Mouse (Mus musculus) cerebellum, adult 11 months (tissue): ENCODE measurements at regions not wholly inside any gene's neighbourhood (a gene's known extent, or its start where the extent isn't known, plus 50 kb on each side); places are given as distances from the start of the nearest gene placed in this dataset.

Source experiments
- DNase-seq: peaks from one replicate; pipeline ENCODE4 v3.0.0; 2022

GRCm38 (mm10) chr10:92625781-92626180 is 96.4 kb downstream of the Nedd1 start:
- DNase-seq: no peak

- DNase-seq: no peak
Measured at GRCm38 (mm10) chr10:92615684-92616379, 106.4 kb downstream of the Nedd1 start.

GRCm38 (mm10) chr10:92614341-92614740 is 107.9 kb downstream of the Nedd1 start:
- no peak for DNase-seq

- DNase-seq: no peak
Measured at GRCm38 (mm10) chr10:92611060-92611459, 111.2 kb downstream of the Nedd1 start.

GRCm38 (mm10) chr10:92606761-92607160 is 115.5 kb downstream of the Nedd1 start:
- no peak for DNase-seq

GRCm38 (mm10) chr10:92605646-92606045 is 116.6 kb downstream of the Nedd1 start:
- DNase-seq: no peak

GRCm38 (mm10) chr10:92600116-92600515 is 122.1 kb downstream of the Nedd1 start:
- DNase-seq: no peak

GRCm38 (mm10) chr10:92595496-92596355 is 126.5 kb downstream of the Nedd1 start:
- DNase-seq: no peak

- no peak for DNase-seq
Measured at GRCm38 (mm10) chr10:92593947-92594460, 128.2 kb downstream of the Nedd1 start.

GRCm38 (mm10) chr10:92578872-92579271 is 143.3 kb downstream of the Nedd1 start:
- no peak for DNase-seq

- no peak for DNase-seq
Measured at GRCm38 (mm10) chr10:92570496-92570895, 151.7 kb downstream of the Nedd1 start.

- no peak for DNase-seq
Measured at GRCm38 (mm10) chr10:92557463-92557862, 164.8 kb downstream of the Nedd1 start.

- DNase-seq: no peak
Measured at GRCm38 (mm10) chr10:92556526-92557422, 165.4 kb downstream of the Nedd1 start.

GRCm38 (mm10) chr10:92555727-92556525 is 166.3 kb downstream of the Nedd1 start:
- DNase-seq: no peak

GRCm38 (mm10) chr10:92553966-92554365 is 168.3 kb downstream of the Nedd1 start:
- no peak for DNase-seq

GRCm38 (mm10) chr10:92548875-92549586 is 173.2 kb downstream of the Nedd1 start:
- no peak for DNase-seq

- DNase-seq: no peak
Measured at GRCm38 (mm10) chr10:92538433-92538832, 183.8 kb downstream of the Nedd1 start.

- no peak for DNase-seq
Measured at GRCm38 (mm10) chr10:92516886-92517285, 205.3 kb downstream of the Nedd1 start.

GRCm38 (mm10) chr10:92511769-92512168 is 210.5 kb downstream of the Nedd1 start:
- DNase-seq: no peak

- DNase-seq: no peak
Measured at GRCm38 (mm10) chr10:92510677-92511076, 211.5 kb downstream of the Nedd1 start.

- DNase-seq: no peak
Measured at GRCm38 (mm10) chr10:92504271-92504670, 217.9 kb downstream of the Nedd1 start.
